Mouse (Mus musculus) C2C12 (cell line): ENCODE data around the gene Lrrc8b. TPM values are rescaled to one million over a fixed set of nuclear protein-coding genes. Genes with fewer than 3 reads are reported as not detected.

Source experiments
- H3K27me3 ChIP-seq: one replicate; pipeline ENCODE4 v1.6.1; 2011; ENCODE audit not compliant: control insufficient read depth, insufficient read depth, insufficient read length
- H3K36me3 ChIP-seq: one replicate; pipeline ENCODE4 v1.6.1; 2011; ENCODE audit not compliant: control insufficient read depth, insufficient read depth
- H3K4me3 ChIP-seq: one replicate; pipeline ENCODE4 v1.5.1; 2011; ENCODE audit warnings: mild to moderate bottlenecking, control low read depth; ENCODE audit not compliant: poor library complexity, insufficient read depth, severe bottlenecking
- H3K79me2 ChIP-seq: one replicate; pipeline ENCODE4 v1.6.1; 2011; ENCODE audit not compliant: control insufficient read depth, insufficient read depth
- H3K79me3 ChIP-seq: one replicate; pipeline ENCODE4 v1.6.1; 2011; ENCODE audit warnings: low read depth, control low read depth
- H3ac ChIP-seq: one replicate; pipeline ENCODE3; 2011; ENCODE audit warnings: low read depth; ENCODE audit not compliant: control insufficient read depth, insufficient read length
- CEBPB ChIP-seq: IDR thresholded peaks from one replicate; pipeline ENCODE4 v1.6.1; 2011; ENCODE audit warnings: low read depth, mild to moderate bottlenecking, control low read depth, moderate library complexity
- CTCF ChIP-seq: IDR thresholded peaks from one replicate; pipeline ENCODE4 v1.5.1; 2011; ENCODE audit not compliant: control insufficient read depth, insufficient read depth, insufficient read length
- FOSL1 ChIP-seq: IDR thresholded peaks from one replicate; pipeline ENCODE4 v1.8.0; 2011; ENCODE audit warnings: mild to moderate bottlenecking, low read length; ENCODE audit not compliant: poor library complexity, insufficient read depth, severe bottlenecking
- MAX ChIP-seq: IDR thresholded peaks from one replicate; pipeline ENCODE4 v1.6.1; 2011; ENCODE audit warnings: mild to moderate bottlenecking, control low read depth
- MYOD1 ChIP-seq: IDR thresholded peaks from one replicate; pipeline ENCODE4 v1.6.1; 2011; ENCODE audit warnings: low read depth; ENCODE audit not compliant: control insufficient read depth, insufficient read length
- MYOG ChIP-seq: IDR thresholded peaks from one replicate; pipeline ENCODE4 v1.6.1; 2011; ENCODE audit not compliant: control insufficient read depth, insufficient read length; ENCODE audit errors: extremely low read depth
- USF1 ChIP-seq: IDR thresholded peaks from one replicate; pipeline ENCODE4 v1.6.1; 2011; ENCODE audit warnings: low read depth, mild to moderate bottlenecking, control low read depth, moderate library complexity
- polyA plus RNA-seq: library from polyadenylated mRNA; unstranded; fragments of >200 nt; fragmentation: generic; extraction: Trizol; gene quantifications from one replicate; pipeline ENCODE4 v1.2.1, GENCODE M21; 2012; ENCODE audit warnings: missing spikeins

Gene Lrrc8b
- polyA plus RNA-seq, 1 experiment, result 6.0 TPM

- Histone ChIP-seq H3K36me3 (no peaks in the 10 kb centered on the region), H3K4me3 (no peak overlapping the region), H3K27me3 (no peaks in the 10 kb centered on the region), H3K79me2 (no peaks in the 10 kb centered on the region), H3K79me3 (no peaks in the 10 kb centered on the region), H3ac (no peak overlapping the region)
- TF ChIP-seq CTCF, result no peak
- TF ChIP-seq MYOG, result no peak
- no peak for TF ChIP-seq FOSL1
- no peak for TF ChIP-seq CEBPB
- TF ChIP-seq USF1, result no peak
- no peak for TF ChIP-seq MYOD1
- no peak for TF ChIP-seq MAX
Measured at GRCm38 (mm10) chr5:105491389-105491788, 75.8 kb downstream of the Lrrc8b start.

- no peaks in the 10 kb centered on the region for H3K79me3 ChIP-seq
- no peaks in the 10 kb centered on the region for H3K27me3 ChIP-seq
- no peaks in the 10 kb centered on the region for H3K79me2 ChIP-seq
- no peak overlapping the region for H3K4me3 ChIP-seq
- no peak overlapping the region for H3ac ChIP-seq
- no peaks in the 10 kb centered on the region for H3K36me3 ChIP-seq
- TF ChIP-seq MYOG, result no peak
- TF ChIP-seq MYOD1, result no peak
- TF ChIP-seq USF1, result no peak
- no peak for TF ChIP-seq CTCF
- TF ChIP-seq MAX, result no peak
- no peak for TF ChIP-seq CEBPB
- no peak for TF ChIP-seq FOSL1
Measured at GRCm38 (mm10) chr5:105492367-105493246, 77.0 kb downstream of the Lrrc8b start.

GRCm38 (mm10) chr5:105493377-105493776 lies 77.8 kb downstream of the Lrrc8b start:
- Histone ChIP-seq H3K79me3 (no peaks in the 10 kb centered on the region), H3K27me3 (no peaks in the 10 kb centered on the region), H3K4me3 (no peak overlapping the region), H3ac (no peak overlapping the region), H3K36me3 (no peaks in the 10 kb centered on the region), H3K79me2 (no peaks in the 10 kb centered on the region)
- no peak for TF ChIP-seq MAX
- TF ChIP-seq USF1, result no peak
- no peak for TF ChIP-seq CEBPB
- TF ChIP-seq CTCF, result no peak
- TF ChIP-seq FOSL1, result no peak
- no peak for TF ChIP-seq MYOD1
- TF ChIP-seq MYOG, result no peak

DNA sequence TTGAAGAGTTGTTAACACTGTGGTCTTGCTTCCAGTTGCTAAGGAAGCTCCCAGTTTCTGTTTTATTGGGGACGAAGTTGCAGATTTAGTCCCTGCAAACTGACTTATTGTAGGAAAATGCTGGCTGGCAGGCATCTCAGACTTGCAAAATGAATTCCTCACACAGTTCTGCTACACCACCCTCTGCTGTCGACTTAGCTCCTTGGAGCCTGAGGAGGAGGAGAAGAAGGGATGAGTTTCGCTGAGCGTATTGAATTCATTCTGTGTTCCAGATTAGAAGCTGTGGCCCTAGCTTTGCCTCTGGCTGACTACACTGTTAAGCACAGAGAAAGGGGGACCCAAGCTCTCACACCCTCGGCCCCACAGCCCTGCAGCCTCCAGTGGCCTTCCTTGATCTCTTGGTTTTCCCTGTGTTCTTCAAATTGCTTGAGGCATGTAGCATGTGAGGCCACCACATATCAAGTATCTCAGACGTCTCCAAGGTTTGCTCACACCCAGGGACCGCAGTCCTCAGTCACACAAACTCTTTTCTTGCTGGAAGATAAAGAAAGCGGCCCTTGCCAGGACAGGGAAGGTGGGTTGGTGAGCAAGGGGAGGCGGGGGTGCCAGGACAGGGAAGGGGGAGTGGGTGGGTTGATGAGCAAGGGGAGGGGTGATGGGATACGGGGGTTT lies 78.8 kb downstream of the Lrrc8b start:
- no peak for TF ChIP-seq MYOD1
- no peak for TF ChIP-seq MYOG
- no peak for TF ChIP-seq USF1
- TF ChIP-seq CTCF, result no peak
- TF ChIP-seq CEBPB, result no peak
- no peak for TF ChIP-seq MAX
- no peak for TF ChIP-seq FOSL1
- Histone ChIP-seq H3ac (no peak overlapping the region), H3K36me3 (no peaks in the 10 kb centered on the region), H3K79me2 (no peaks in the 10 kb centered on the region), H3K4me3 (no peak overlapping the region), H3K79me3 (no peaks in the 10 kb centered on the region), H3K27me3 (no peaks in the 10 kb centered on the region)

DNA sequence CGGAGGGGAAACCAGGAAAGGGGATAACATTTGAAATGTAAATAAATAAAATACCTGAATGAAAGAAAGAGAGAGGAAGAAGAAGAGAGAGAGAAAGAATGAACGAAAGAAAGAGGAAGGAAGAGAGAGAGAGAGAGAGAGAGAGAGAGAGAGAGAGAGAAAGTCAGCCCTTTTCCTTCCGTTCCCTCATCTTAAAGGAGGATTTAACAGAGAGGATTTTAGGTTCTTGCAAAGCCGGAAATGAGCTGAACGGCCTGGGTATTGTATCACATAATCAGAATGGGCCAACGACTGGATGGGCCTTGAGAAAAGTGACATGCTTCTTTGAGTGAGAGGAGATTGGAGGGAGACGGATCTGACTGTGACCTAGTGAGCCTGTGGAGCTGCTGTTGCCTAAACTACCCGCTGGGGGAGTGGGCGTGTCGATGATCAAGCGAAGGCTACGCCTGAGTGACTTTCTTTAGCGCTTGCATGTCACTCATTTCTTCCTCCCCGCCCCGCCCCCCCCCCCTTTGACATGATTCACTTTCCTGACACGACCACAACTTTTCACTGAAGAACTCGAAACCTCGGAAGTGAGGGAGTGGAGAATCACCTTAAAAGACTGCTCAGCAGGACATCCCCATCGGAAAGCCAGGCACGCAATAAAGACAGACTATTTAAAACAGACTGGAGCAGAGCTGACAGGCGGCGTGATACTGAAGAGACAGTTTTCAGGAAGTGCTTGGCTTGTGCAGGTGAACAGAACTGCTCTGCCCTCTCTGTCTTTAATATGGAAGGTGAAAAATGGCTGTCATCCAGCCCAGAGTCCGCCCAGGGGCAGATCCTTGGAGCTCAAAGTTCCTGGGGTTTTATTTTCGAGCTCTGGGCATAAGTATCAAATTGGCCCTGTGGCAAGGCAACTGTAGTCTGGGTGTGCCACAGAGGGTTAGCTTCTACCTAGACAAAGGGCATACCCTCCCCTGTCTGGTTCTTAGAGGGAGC lies 79.6 kb downstream of the Lrrc8b start:
- TF ChIP-seq CEBPB (no peak), MAX (peak; percentile 30)
- H3K36me3 ChIP-seq, result no peaks in the 10 kb centered on the region
- peak overlapping the region; percentile 11 for H3K4me3 ChIP-seq
- H3K27me3 ChIP-seq, result no peaks in the 10 kb centered on the region
- H3K79me2 ChIP-seq, result no peaks in the 10 kb centered on the region
- H3K79me3 ChIP-seq, result no peaks in the 10 kb centered on the region
- no peak overlapping the region for H3ac ChIP-seq
